Mouse (Mus musculus): Measurements from ENCODE around the gene Phyhipl.

DNA sequence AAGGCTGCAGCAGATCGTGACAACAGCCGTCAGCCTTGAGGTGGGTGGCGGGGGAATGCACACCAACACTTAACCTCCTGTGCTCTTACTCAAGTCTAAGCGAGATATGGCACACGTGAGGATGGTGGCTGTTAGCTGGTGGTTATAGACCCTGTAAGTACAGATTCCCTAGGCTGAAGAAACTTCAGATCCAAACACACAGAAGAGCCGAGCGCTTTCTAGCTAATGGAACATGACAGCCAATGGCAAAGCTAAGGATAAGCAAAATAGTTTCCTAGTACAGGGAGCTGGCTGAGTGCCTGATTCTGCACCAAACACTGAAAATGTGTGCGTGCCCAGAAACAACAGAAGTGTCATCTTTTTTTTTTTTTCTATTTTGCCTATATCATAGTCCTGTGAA is 33.1 kb upstream of the Phyhipl start:
- TF ChIP-seq CTCF (conservative IDR thresholded peaks at IDR 0.05 in 1 of 2, IDR thresholded peaks at IDR 0.05 in 1 of 2; ENCODE audit: low read depth in 2 of 2, low read length in 2 of 2): no peak
- TF ChIP-seq MXI1 (IDR thresholded peaks at IDR 0.05; ENCODE audit: low read depth, low read length): no peak
- no peak for TF ChIP-seq POLR2A (IDR thresholded peaks at IDR 0.05; ENCODE audit: low read depth, low read length)
- TF ChIP-seq HCFC1 (IDR thresholded peaks at IDR 0.05; ENCODE audit: low read depth, low read length): no peak
- no peak for TF ChIP-seq NRF1 (IDR thresholded peaks at IDR 0.05; ENCODE audit: low read depth, low read length)
- TF ChIP-seq MAFK (IDR thresholded peaks at IDR 0.05; ENCODE audit: insufficient replicate concordance, low read length): no peak
- no peak for TF ChIP-seq USF2 (conservative IDR thresholded peaks at IDR 0.05; ENCODE audit: low read depth, low read length)
- TF ChIP-seq EP300 (IDR thresholded peaks at IDR 0.05; ENCODE audit: low read length): no peak
- TF ChIP-seq MAX (IDR thresholded peaks at IDR 0.05; ENCODE audit: low read length): no peak
- no peak for TF ChIP-seq KAT2A (IDR thresholded peaks at IDR 0.05; ENCODE audit: insufficient replicate concordance, low read length)
- no peak for TF ChIP-seq ELF1 (IDR thresholded peaks at IDR 0.05; ENCODE audit: low read depth, low read length)
- TF ChIP-seq UBTF (IDR thresholded peaks at IDR 0.05; ENCODE audit: low read depth, low read length): no peak
- TF ChIP-seq RCOR1 (conservative IDR thresholded peaks at IDR 0.05; ENCODE audit: low read depth, low read length): no peak

Measured in CH12.LX (cell line).